Mouse (Mus musculus) forebrain, embryonic 10.5 days (tissue): Measurements from ENCODE around the gene Nek10. TPM values are rescaled to one million over a fixed set of nuclear protein-coding genes. Genes with fewer than 3 reads are reported as not detected.

Source experiments
- DNase-seq: peaks from one replicate; pipeline ENCODE4 v3.0.0-alpha.2; 2017; ENCODE audit warnings: low spot score; ENCODE audit errors: extremely low spot score
- H3K27ac ChIP-seq: fragments of 300-500 bp; sonication (generic); 2 replicates; pipeline ENCODE4 v1.5.1; 2016; ENCODE audit warnings: mild to moderate bottlenecking
- H3K27me3 ChIP-seq: fragments of 300-500 bp; sonication (generic); 2 replicates; pipeline ENCODE4 v1.6.1; 2016; ENCODE audit warnings: mild to moderate bottlenecking; ENCODE audit not compliant: poor library complexity, severe bottlenecking
- H3K36me3 ChIP-seq: fragments of 300-500 bp; sonication (generic); replicated peaks from 2 replicates; pipeline ENCODE4 v1.6.1; 2016; ENCODE audit warnings: mild to moderate bottlenecking, moderate library complexity
- H3K4me1 ChIP-seq: fragments of 300-500 bp; sonication (generic); 2 replicates; pipeline ENCODE4 v1.6.1; 2016
- H3K4me3 ChIP-seq: fragments of 300-500 bp; sonication (generic); 2 replicates; pipeline ENCODE4 v1.5.1; 2016; ENCODE audit warnings: mild to moderate bottlenecking, moderate library complexity
- H3K9me3 ChIP-seq: fragments of 300-500 bp; sonication (generic); 2 replicates; pipeline ENCODE4 v1.6.1; 2016; ENCODE audit warnings: mild to moderate bottlenecking, moderate library complexity
- WGBS: fragments of 180-500 bp; shearing (Covaris S2); methylation state at CpG from one replicate; pipeline ENCODE4 v1.1.7; 2016; 5-methylcytosine and 5-hydroxymethylcytosine counted together
- polyA plus RNA-seq: library from polyadenylated mRNA; unstranded; fragments of >200 nt; fragmentation: Nextera tagmentation; extraction: Ambion mirVana; gene quantifications from 2 replicates; pipeline ENCODE4 v1.2.1, GENCODE M21; 2016

Gene Nek10
- polyA plus RNA-seq, 1 experiment from 2014 or later = 0.05 TPM

DNA sequence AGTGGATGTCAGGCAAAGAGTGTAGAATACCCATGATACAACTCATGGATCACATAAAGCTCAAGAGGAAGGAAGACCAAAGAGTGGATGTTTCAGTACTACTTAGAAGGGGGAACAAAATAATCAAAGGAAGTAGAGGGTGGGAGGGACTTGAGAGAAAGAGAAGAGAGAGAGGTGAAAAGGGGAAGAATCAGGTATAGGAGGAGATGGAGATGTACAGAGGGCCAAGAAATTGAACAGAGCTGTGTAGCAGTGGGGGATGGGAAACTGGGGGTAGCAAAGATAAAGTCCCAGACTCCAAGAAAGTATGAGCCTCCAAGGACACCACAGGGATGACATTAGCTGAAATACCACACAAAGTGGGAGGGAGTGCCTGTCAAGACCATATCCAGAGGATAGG, 91.6 kb downstream of the Nek10 start:
- Histone ChIP-seq H3K9me3 (no peaks in the 10 kb centered on the region), H3K4me3 (no peak overlapping the region), H3K4me1 (peaks cover 7% of the 10 kb centered on the region), H3K27ac (no peak overlapping the region), H3K27me3 (no peaks in the 10 kb centered on the region), H3K36me3 (no peaks in the 10 kb centered on the region)
- no peak for DNase-seq

DNA sequence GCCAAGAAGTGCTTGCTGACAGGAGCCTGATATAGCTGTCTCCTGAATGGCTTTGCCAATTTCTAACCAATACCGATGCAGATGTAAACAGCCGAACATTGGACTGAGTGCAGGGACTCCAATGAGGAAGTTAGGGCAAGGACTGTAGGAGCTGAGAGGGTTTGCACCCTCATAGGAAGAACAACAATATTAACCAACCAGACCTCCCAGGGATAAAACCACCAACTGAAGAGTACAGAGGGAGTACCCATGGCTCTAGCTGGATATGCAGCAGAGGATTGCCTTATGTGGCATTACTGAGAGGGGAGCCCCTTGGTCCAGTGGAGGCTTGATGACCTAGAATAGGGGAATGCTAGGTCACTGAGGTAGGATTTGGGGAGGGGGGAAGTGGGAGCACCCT, 92.1 kb downstream of the Nek10 start:
- no peaks in the 10 kb centered on the region for H3K9me3 ChIP-seq
- no peak overlapping the region for H3K27ac ChIP-seq
- H3K4me3 ChIP-seq = no peak overlapping the region
- no peaks in the 10 kb centered on the region for H3K36me3 ChIP-seq
- no peak for DNase-seq
- WGBS = 90% methylated on average over 2 of the region's 2 CpGs
- H3K4me1 ChIP-seq = peaks cover 7% of the 10 kb centered on the region
- no peaks in the 10 kb centered on the region for H3K27me3 ChIP-seq

- no peak for DNase-seq
- Histone ChIP-seq H3K36me3 (no peaks in the 10 kb centered on the region), H3K27ac (no peak overlapping the region), H3K4me3 (no peak overlapping the region), H3K27me3 (no peaks in the 10 kb centered on the region), H3K9me3 (no peaks in the 10 kb centered on the region), H3K4me1 (peaks cover 7% of the 10 kb centered on the region)
- 93% methylated on average over 3 of the region's 3 CpGs for WGBS
Measured at GRCm38 (mm10) chr14:14896399-14897136, 93.4 kb downstream of the Nek10 start.

DNA sequence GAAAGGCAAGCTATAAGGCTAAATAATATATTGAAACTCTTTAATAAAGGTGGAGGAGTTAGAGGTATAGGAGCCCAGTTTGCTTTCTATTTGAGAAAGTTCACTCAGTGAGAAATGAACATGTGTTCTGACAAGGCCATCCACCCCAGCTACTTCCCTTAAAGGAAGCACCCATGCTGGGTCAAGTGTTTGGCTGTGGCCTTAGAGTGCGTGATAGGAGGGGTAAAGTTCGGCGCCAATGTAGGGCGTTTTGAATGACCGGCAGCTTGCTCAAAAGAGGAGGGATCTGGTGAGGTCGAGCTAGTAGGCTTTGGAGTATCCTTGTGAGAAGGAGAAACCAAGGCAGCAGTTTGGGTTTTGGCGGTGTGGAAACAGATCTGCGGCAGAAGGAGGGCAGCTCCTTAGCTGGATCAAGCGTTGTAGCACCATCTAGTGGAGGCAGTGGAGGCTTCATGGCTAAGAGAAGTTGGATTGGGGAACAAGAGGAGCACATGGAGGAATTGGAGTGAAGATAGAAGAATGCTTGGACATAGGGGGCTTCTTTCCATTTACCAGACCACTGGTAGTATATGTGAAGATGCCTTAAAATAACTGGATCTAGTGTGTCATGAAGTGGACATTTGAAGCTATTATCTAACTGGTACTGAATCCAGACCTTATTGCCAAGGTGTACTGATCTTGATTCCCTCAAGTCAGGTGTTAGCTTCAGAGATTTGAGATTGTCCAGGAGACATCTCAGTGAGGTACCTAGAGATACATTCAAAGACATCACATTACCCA, 101.7 kb downstream of the Nek10 start:
- Histone ChIP-seq H3K27me3 (no peaks in the 10 kb centered on the region), H3K36me3 (no peaks in the 10 kb centered on the region), H3K4me1 (no peaks in the 10 kb centered on the region), H3K27ac (no peak overlapping the region), H3K9me3 (no peaks in the 10 kb centered on the region), H3K4me3 (no peak overlapping the region)
- peak; percentile 56 for DNase-seq
- 19% methylated on average over 9 of the region's 9 CpGs for WGBS

GRCm38 (mm10) chr14:14905530-14905852, 102.3 kb downstream of the Nek10 start:
- H3K36me3 ChIP-seq = no peaks in the 10 kb centered on the region

GRCm38 (mm10) chr14:14925615-14926014, 122.4 kb downstream of the Nek10 start:
- Histone ChIP-seq H3K36me3 (no peaks in the 10 kb centered on the region), H3K4me1 (no peaks in the 10 kb centered on the region), H3K27ac (no peak overlapping the region), H3K9me3 (no peaks in the 10 kb centered on the region), H3K27me3 (no peaks in the 10 kb centered on the region), H3K4me3 (no peak overlapping the region)
- no peak for DNase-seq
- 74% methylated on average over 1 of the region's 1 CpGs for WGBS

More at GRCm38 (mm10) chr14:14905530-14905852, 102.3 kb downstream of the Nek10 start:
- no peaks in the 10 kb centered on the region for H3K9me3 ChIP-seq
- WGBS = 81% methylated on average over 5 of the region's 5 CpGs
- DNase-seq = no peak
- H3K4me3 ChIP-seq = no peak overlapping the region
- H3K4me1 ChIP-seq = no peaks in the 10 kb centered on the region
- no peaks in the 10 kb centered on the region for H3K27me3 ChIP-seq
- H3K27ac ChIP-seq = no peak overlapping the region

GRCm38 (mm10) chr14:14927559-14927958, 124.3 kb downstream of the Nek10 start:
- Histone ChIP-seq H3K4me3 (no peak overlapping the region), H3K27me3 (no peaks in the 10 kb centered on the region), H3K9me3 (no peaks in the 10 kb centered on the region), H3K36me3 (no peaks in the 10 kb centered on the region), H3K4me1 (no peaks in the 10 kb centered on the region), H3K27ac (no peak overlapping the region)
- 96% methylated on average over 2 of the region's 2 CpGs for WGBS
- no peak for DNase-seq

DNA sequence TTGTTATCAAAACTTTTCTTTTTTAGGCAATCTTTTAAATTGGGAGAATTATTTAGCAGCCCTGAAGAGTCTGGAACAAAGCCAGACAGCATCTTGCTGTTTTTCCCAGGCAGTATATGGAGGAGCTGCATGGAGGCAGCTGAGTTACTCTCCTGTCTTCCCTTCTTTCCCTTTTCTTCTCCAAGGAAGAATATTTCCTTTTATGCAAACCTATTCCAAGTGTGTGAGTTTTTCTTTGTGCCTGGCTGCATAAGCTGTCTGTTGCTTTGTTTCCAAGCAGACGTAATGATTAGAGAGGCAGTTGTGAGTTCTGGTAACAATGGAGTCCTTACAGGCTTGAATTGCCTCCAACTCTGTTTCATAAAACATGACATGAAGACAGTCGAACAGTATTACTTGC, 131.8 kb downstream of the Nek10 start:
- no peaks in the 10 kb centered on the region for H3K27me3 ChIP-seq
- WGBS = 86% methylated on average over 2 of the region's 2 CpGs
- no peaks in the 10 kb centered on the region for H3K9me3 ChIP-seq
- DNase-seq = no peak
- no peak overlapping the region for H3K4me3 ChIP-seq
- no peaks in the 10 kb centered on the region for H3K36me3 ChIP-seq
- no peak overlapping the region for H3K27ac ChIP-seq
- H3K4me1 ChIP-seq = no peaks in the 10 kb centered on the region

DNA sequence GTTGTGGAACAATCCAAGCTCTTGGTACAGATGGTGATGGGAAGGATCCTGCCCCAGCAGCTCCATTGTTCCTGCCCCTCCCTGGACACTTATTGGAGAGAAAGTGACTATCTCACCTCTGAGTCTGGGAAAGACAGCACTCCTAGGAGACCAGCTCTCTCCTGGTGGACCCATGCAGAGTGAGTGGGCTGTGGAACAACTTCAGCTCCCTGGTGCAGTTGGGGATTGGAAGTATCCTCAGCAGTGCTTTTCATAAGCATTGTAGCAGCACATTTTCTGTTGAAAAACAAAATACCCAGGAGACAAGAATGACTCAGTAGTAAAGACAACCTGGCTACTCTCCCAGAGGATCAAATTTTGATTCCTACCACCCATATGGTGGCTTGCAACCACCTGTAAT, 142.7 kb downstream of the Nek10 start:
- Histone ChIP-seq H3K4me3 (no peak overlapping the region), H3K4me1 (peaks cover 14% of the 10 kb centered on the region), H3K9me3 (no peaks in the 10 kb centered on the region), H3K27me3 (no peaks in the 10 kb centered on the region), H3K36me3 (no peaks in the 10 kb centered on the region), H3K27ac (no peak overlapping the region)
- DNase-seq = no peak

GRCm38 (mm10) chr14:14949023-14949422, 145.8 kb downstream of the Nek10 start:
- WGBS = 45% methylated on average over 2 of the region's 2 CpGs
- Histone ChIP-seq H3K36me3 (no peaks in the 10 kb centered on the region), H3K9me3 (no peaks in the 10 kb centered on the region), H3K27me3 (no peaks in the 10 kb centered on the region), H3K27ac (no peak overlapping the region), H3K4me3 (no peak overlapping the region), H3K4me1 (peaks cover 14% of the 10 kb centered on the region)
- DNase-seq = peak; percentile 17

DNA sequence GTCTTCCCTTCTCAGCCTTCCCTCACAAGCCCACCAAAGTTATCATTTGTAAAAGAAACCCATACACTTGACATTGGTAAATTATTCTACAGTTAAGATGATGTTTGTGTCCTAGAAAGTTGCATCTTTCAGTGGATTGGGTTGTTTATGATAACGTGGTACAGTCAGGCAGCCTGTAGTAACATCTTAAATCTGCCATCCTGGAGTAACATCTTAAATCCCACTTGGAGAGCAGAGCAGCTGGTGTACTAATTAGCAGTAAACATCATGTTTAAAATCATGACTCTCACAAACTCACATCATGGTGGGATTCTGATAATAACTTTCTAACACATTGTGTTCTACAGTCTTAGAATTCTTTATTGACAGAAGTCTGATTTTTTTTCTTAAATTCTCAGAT, 148.6 kb downstream of the Nek10 start:
- Histone ChIP-seq H3K36me3 (no peaks in the 10 kb centered on the region), H3K9me3 (no peaks in the 10 kb centered on the region), H3K27ac (no peak overlapping the region), H3K27me3 (no peaks in the 10 kb centered on the region), H3K4me3 (no peak overlapping the region), H3K4me1 (peaks cover 14% of the 10 kb centered on the region)
- 73% methylated on average over 1 of the region's 1 CpGs for WGBS
- no peak for DNase-seq

DNA sequence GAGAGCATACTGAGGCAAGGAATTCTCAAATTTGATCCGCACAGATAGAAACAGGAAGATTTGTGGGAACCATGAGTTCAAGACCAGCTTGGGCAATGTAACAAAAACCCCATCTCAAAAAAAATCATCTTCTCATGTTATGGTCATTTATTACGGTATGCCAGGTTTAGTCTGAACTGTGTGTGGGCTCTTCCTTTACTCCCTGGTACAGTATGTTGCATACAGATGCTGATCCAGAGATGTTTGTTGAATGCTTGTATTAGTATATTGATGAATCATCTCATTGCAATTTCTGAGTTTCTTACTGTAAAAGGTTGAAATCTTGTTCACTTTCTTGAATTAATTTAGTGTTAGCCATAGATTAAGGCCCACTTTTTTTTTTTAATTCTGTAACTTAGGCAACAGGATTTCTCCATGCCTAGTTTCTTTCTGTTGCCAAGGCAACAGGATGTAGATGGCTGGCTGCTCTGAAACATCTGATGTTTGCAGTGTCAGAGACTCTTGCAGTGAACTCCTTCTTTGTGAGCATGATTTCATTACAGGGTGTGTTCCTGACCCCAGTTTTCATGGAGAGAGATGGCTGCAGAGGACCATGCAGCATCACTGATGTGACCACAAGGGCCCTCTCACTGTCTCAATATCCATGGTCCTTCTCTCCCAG, 156.7 kb downstream of the Nek10 start:
- H3K27ac ChIP-seq = no peak overlapping the region
- 95% methylated on average over 2 of the region's 2 CpGs for WGBS
- H3K4me3 ChIP-seq = no peak overlapping the region
- no peaks in the 10 kb centered on the region for H3K9me3 ChIP-seq
- DNase-seq = no peak
- no peaks in the 10 kb centered on the region for H3K36me3 ChIP-seq
- no peaks in the 10 kb centered on the region for H3K27me3 ChIP-seq
- H3K4me1 ChIP-seq = no peaks in the 10 kb centered on the region

DNA sequence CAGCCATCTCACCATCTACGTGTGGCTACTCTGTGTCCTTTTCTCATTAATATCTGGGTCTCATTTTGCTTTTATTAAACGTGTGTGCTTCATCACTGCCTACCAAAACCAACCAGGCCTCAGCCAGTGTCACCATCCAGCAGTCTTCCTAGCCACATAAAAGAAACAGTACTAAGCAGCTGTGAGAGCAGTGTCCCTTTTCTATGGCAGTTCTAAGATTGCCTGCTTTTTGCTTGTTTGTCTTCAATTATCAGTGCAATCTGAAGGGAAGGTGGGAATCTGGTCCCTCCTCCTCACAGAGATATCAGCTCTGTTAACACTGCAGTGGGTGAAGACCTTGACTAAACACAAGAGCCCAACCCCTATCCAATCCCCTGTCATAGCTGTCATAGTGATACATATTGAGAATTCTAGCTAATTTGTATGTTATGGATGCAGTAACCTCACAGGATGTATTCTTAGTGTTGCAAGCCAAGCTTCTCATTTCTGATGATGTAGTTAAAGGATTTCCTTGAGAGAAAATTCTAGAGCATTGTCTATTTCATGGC, 157.3 kb downstream of the Nek10 start:
- Histone ChIP-seq H3K27ac (no peak overlapping the region), H3K27me3 (no peaks in the 10 kb centered on the region), H3K36me3 (no peaks in the 10 kb centered on the region), H3K4me1 (no peaks in the 10 kb centered on the region), H3K4me3 (no peak overlapping the region), H3K9me3 (no peaks in the 10 kb centered on the region)
- WGBS = 74% methylated on average over 2 of the region's 2 CpGs
- no peak for DNase-seq
